Mouse (Mus musculus): ENCODE measurements around the gene E430018J23Rik.
"Not testable (repeated sequence)": the region's sequence is repeated elsewhere in the genome, so short reads cannot be mapped to it uniquely, and the experiment has no call there.

The E430018J23Rik gene

GRCm38 (mm10) chr7:127385560-127385959 is 7.9 kb downstream of the E430018J23Rik start:
- in situ Hi-C loops (cut with MboI; ENCODE audit: unreplicated experiment in 2 of 2): not testable (repeated sequence)

GRCm38 (mm10) chr7:127378310-127378921 is 15.0 kb downstream of the E430018J23Rik start:
- in situ Hi-C loops (cut with MboI; ENCODE audit: unreplicated experiment in 2 of 2): no loop called here

- in situ Hi-C loops (cut with MboI; ENCODE audit: unreplicated experiment in 2 of 2): not testable (repeated sequence)
Observed at GRCm38 (mm10) chr7:127375271-127376245, 17.9 kb downstream of the E430018J23Rik start, which contains the start of gene Zfp747. Gene Zfp747 (minus strand): TSS chr7:127376050.

GRCm38 (mm10) chr7:127371870-127372269 is 21.6 kb downstream of the E430018J23Rik start:
- in situ Hi-C loops (cut with MboI; ENCODE audit: unreplicated experiment in 2 of 2): loop anchor here in 1 of 2 experiments (25.0 kb wide), 1 partner anchor 1340 kb away; no protein-coding TSS in a partner anchor

GRCm38 (mm10) chr7:127371213-127371612 is 22.2 kb downstream of the E430018J23Rik start:
- in situ Hi-C loops (cut with MboI; ENCODE audit: unreplicated experiment in 2 of 2): loop anchor here in 1 of 2 experiments (25.0 kb wide), 1 partner anchor 1341 kb away; no protein-coding TSS in a partner anchor

- in situ Hi-C loops (cut with MboI; ENCODE audit: unreplicated experiment in 2 of 2): loop anchor here (10.0 to 25.0 kb wide), 3 partner anchors 109 to 1346 kb away; partner anchors contain the start of genes Fbrs (in 1 of the 2) and Prss36 (in 1 of the 2)
Observed at GRCm38 (mm10) chr7:127366249-127366648, 27.2 kb downstream of the E430018J23Rik start.

GRCm38 (mm10) chr7:127364166-127364565 is 29.3 kb downstream of the E430018J23Rik start:
- in situ Hi-C loops (cut with MboI; ENCODE audit: unreplicated experiment in 2 of 2): loop anchor here (5.0 to 25.0 kb wide), 4 partner anchors 111 to 1348 kb away; partner anchors contain the start of genes Fbrs (in 1 of the 2) and Prss36 (in 1 of the 2)

- in situ Hi-C loops (cut with MboI; ENCODE audit: unreplicated experiment in 2 of 2): loop anchor here (5.0 to 25.0 kb wide), 4 partner anchors 111 to 1349 kb away; partner anchors contain the start of genes Fbrs (in 1 of the 2) and Prss36 (in 1 of the 2)
Observed at GRCm38 (mm10) chr7:127363475-127363921, 29.9 kb downstream of the E430018J23Rik start.

GRCm38 (mm10) chr7:127362418-127362817 is 31.0 kb downstream of the E430018J23Rik start:
- in situ Hi-C loops (cut with MboI; ENCODE audit: unreplicated experiment in 2 of 2): loop anchor here (5.0 to 25.0 kb wide), 4 partner anchors 112 to 1350 kb away; partner anchors contain the start of genes Fbrs (in 1 of the 2) and Prss36 (in 1 of the 2)

GRCm38 (mm10) chr7:127361449-127361848 is 32.0 kb downstream of the E430018J23Rik start:
- in situ Hi-C loops (cut with MboI; ENCODE audit: unreplicated experiment in 2 of 2): loop anchor here (5.0 to 25.0 kb wide), 4 partner anchors 113 to 1351 kb away; partner anchors contain the start of genes Fbrs (in 1 of the 2) and Prss36 (in 1 of the 2)

GRCm38 (mm10) chr7:127360265-127360664 is 33.2 kb downstream of the E430018J23Rik start:
- in situ Hi-C loops (cut with MboI; ENCODE audit: unreplicated experiment in 2 of 2): loop anchor here (5.0 to 25.0 kb wide), 4 partner anchors 115 to 1352 kb away; partner anchors contain the start of genes Fbrs (in 1 of the 2) and Prss36 (in 1 of the 2)

- in situ Hi-C loops (cut with MboI; ENCODE audit: unreplicated experiment in 2 of 2): loop anchor here in 1 of 2 experiments (25.0 kb wide), 1 partner anchor 1354 kb away; no protein-coding TSS in a partner anchor
Observed at GRCm38 (mm10) chr7:127358472-127358871, 35.0 kb downstream of the E430018J23Rik start.

- in situ Hi-C loops (cut with MboI; ENCODE audit: unreplicated experiment in 2 of 2): loop anchor here in 1 of 2 experiments (25.0 kb wide), 1 partner anchor 1354 kb away; no protein-coding TSS in a partner anchor
Observed at GRCm38 (mm10) chr7:127357871-127358270, 35.6 kb downstream of the E430018J23Rik start.

- in situ Hi-C loops (cut with MboI; ENCODE audit: unreplicated experiment in 2 of 2): loop anchor here in 1 of 2 experiments (25.0 kb wide), 1 partner anchor 1357 kb away; no protein-coding TSS in a partner anchor
Observed at GRCm38 (mm10) chr7:127355796-127356195, 37.6 kb downstream of the E430018J23Rik start.

- in situ Hi-C loops (cut with MboI; ENCODE audit: unreplicated experiment in 2 of 2): loop anchor here in 1 of 2 experiments (25.0 kb wide), 1 partner anchor 1361 kb away; no protein-coding TSS in a partner anchor
Observed at GRCm38 (mm10) chr7:127351230-127352004, 42.0 kb downstream of the E430018J23Rik start.

GRCm38 (mm10) chr7:127346676-127347075 is 46.8 kb downstream of the E430018J23Rik start:
- in situ Hi-C loops (cut with MboI; ENCODE audit: unreplicated experiment in 2 of 2): loop anchor here in 1 of 2 experiments (10.0 kb wide), 1 partner anchor 268 kb away; the partner anchor contains the start of gene Zfp629

GRCm38 (mm10) chr7:127345512-127346325 is 47.7 kb downstream of the E430018J23Rik start, which contains the start of gene Zfp768:
Gene Zfp768 (minus strand): TSS chr7:127345589.
- in situ Hi-C loops (cut with MboI; ENCODE audit: unreplicated experiment in 2 of 2): loop anchor here in 1 of 2 experiments (10.0 kb wide), 1 partner anchor 269 kb away; the partner anchor contains the start of gene Zfp629

GRCm38 (mm10) chr7:127345092-127345491 is 48.3 kb downstream of the E430018J23Rik start:
- in situ Hi-C loops (cut with MboI; ENCODE audit: unreplicated experiment in 2 of 2): loop anchor here in 1 of 2 experiments (10.0 kb wide), 1 partner anchor 270 kb away; the partner anchor contains the start of gene Zfp629
